Mouse (Mus musculus): ENCODE measurements around the gene F3. TPM values are rescaled to one million over a fixed set of nuclear protein-coding genes. Genes with fewer than 3 reads are reported as not detected.

Gene F3
- polyA plus RNA-seq, 1 experiment, result 3.6 TPM

- H3K27me3 ChIP-seq (ENCODE audit: control insufficient read depth, insufficient read depth, insufficient read length), result no peaks in the 10 kb centered on the region
- H3ac ChIP-seq (ENCODE audit: control insufficient read depth, insufficient read length), result no peak overlapping the region
- no peaks in the 10 kb centered on the region for H3K79me2 ChIP-seq (ENCODE audit: control insufficient read depth, insufficient read depth)
- no peak overlapping the region for H3K4me3 ChIP-seq
- TF ChIP-seq POLR2A (IDR thresholded peaks at IDR 0.05; ENCODE audit: insufficient read length, low read depth) (no peak), TCF12 (IDR thresholded peaks at IDR 0.05; ENCODE audit: insufficient read depth, poor library complexity, severe bottlenecking) (no peak), SRF (IDR thresholded peaks at IDR 0.05; ENCODE audit: control insufficient read depth, insufficient read length, low read depth) (no peak), USF1 (IDR thresholded peaks at IDR 0.05; ENCODE audit: low read depth) (no peak), E2F4 (IDR thresholded peaks at IDR 0.05; ENCODE audit: insufficient read depth) (no peak), TCF3 (IDR thresholded peaks at IDR 0.05; ENCODE audit: insufficient read length, low read depth) (no peak), MYOD1 (IDR thresholded peaks at IDR 0.05; ENCODE audit: control insufficient read depth in 1 of 3, insufficient read length in 2 of 3, low read depth in 2 of 3) (no peak), MAX (IDR thresholded peaks at IDR 0.05; ENCODE audit: low read depth) (no peak), REST (IDR thresholded peaks at IDR 0.05; ENCODE audit: insufficient read depth, insufficient read length) (no peak), MYOG (IDR thresholded peaks at IDR 0.05; ENCODE audit: control insufficient read depth in 1 of 3, insufficient read depth in 1 of 3, insufficient read length in 2 of 3, low read depth in 2 of 3) (no peak), POLR2AphosphoS2 (IDR thresholded peaks at IDR 0.05; ENCODE audit: insufficient read length, low read depth) (no peak), CEBPB (IDR thresholded peaks at IDR 0.05; ENCODE audit: insufficient read depth, poor library complexity, severe bottlenecking) (no peak)
- no peak overlapping the region for H3K4me2 ChIP-seq (ENCODE audit: low read depth)
- H3K36me3 ChIP-seq (ENCODE audit: control insufficient read depth, insufficient read depth), result no peaks in the 10 kb centered on the region
Observed at GRCm38 (mm10) chr3:121700364-121700952, 22.9 kb upstream of the F3 start.

- Histone ChIP-seq H3K4me2 (ENCODE audit: low read depth) (no peak overlapping the region), H3K36me3 (ENCODE audit: control insufficient read depth, insufficient read depth) (no peaks in the 10 kb centered on the region), H3K4me3 (no peak overlapping the region), H3ac (ENCODE audit: control insufficient read depth, insufficient read length) (no peak overlapping the region), H3K27me3 (ENCODE audit: control insufficient read depth, insufficient read depth, insufficient read length) (no peaks in the 10 kb centered on the region), H3K79me2 (ENCODE audit: control insufficient read depth, insufficient read depth) (no peaks in the 10 kb centered on the region)
- no peak for TF ChIP-seq REST (IDR thresholded peaks at IDR 0.05; ENCODE audit: insufficient read depth, insufficient read length)
- peak; percentile 70; the same call in 1 of the 2 replicates for TF ChIP-seq CEBPB (IDR thresholded peaks at IDR 0.05; ENCODE audit: insufficient read depth, poor library complexity, severe bottlenecking)
Observed at GRCm38 (mm10) chr3:121703155-121703879, 20.0 kb upstream of the F3 start.

- no peaks in the 10 kb centered on the region for H3K36me3 ChIP-seq (ENCODE audit: control insufficient read depth, insufficient read depth)
- no peak overlapping the region for H3ac ChIP-seq (ENCODE audit: control insufficient read depth, insufficient read length)
- no peak for TF ChIP-seq REST (IDR thresholded peaks at IDR 0.05; ENCODE audit: insufficient read depth, insufficient read length)
- TF ChIP-seq E2F4 (IDR thresholded peaks at IDR 0.05; ENCODE audit: insufficient read depth), result no peak
- TF ChIP-seq TCF12 (IDR thresholded peaks at IDR 0.05; ENCODE audit: insufficient read depth, poor library complexity, severe bottlenecking), result no peak
- no peak for TF ChIP-seq CEBPB (IDR thresholded peaks at IDR 0.05; ENCODE audit: insufficient read depth, poor library complexity, severe bottlenecking)
- TF ChIP-seq POLR2A (IDR thresholded peaks at IDR 0.05; ENCODE audit: insufficient read length, low read depth), result no peak
- no peak for TF ChIP-seq TCF3 (IDR thresholded peaks at IDR 0.05; ENCODE audit: insufficient read length, low read depth)
- TF ChIP-seq MYOG (IDR thresholded peaks at IDR 0.05; ENCODE audit: control insufficient read depth in 1 of 3, insufficient read depth in 1 of 3, insufficient read length in 2 of 3, low read depth in 2 of 3), result no peak
- TF ChIP-seq USF1 (IDR thresholded peaks at IDR 0.05; ENCODE audit: low read depth), result no peak
- no peaks in the 10 kb centered on the region for H3K27me3 ChIP-seq (ENCODE audit: control insufficient read depth, insufficient read depth, insufficient read length)
- no peaks in the 10 kb centered on the region for H3K79me2 ChIP-seq (ENCODE audit: control insufficient read depth, insufficient read depth)
- peak overlapping the region; percentile 5 for H3K4me2 ChIP-seq (ENCODE audit: low read depth)
- no peak overlapping the region for H3K4me3 ChIP-seq
Observed at GRCm38 (mm10) chr3:121703880-121704243, 19.5 kb upstream of the F3 start.

DNA sequence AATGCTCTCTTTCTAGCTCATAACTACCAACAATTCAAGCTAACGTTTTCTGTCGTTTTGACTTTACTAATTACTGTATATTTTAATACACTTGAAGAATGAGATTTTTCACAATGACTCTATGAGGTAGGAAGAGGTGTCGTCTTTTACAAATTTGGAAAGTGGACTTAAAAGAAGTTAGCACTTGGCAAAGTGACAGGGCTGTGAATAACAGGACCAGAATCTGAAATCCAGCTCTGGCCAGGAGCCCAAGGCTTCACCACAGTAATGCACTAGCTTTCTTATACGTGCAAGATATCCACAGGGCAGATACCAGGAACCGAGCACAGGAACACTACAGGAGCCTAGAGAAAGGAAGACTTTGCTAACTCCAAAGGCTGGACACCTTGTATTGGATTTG lies 17.2 kb upstream of the F3 start:
- H3K4me2 ChIP-seq (ENCODE audit: low read depth), result no peak overlapping the region
- no peak overlapping the region for H3K4me3 ChIP-seq
- H3K36me3 ChIP-seq (ENCODE audit: control insufficient read depth, insufficient read depth), result no peaks in the 10 kb centered on the region
- no peak for TF ChIP-seq TCF12 (IDR thresholded peaks at IDR 0.05; ENCODE audit: insufficient read depth, poor library complexity, severe bottlenecking)
- TF ChIP-seq CEBPB (IDR thresholded peaks at IDR 0.05; ENCODE audit: insufficient read depth, poor library complexity, severe bottlenecking), result no peak
- TF ChIP-seq USF1 (IDR thresholded peaks at IDR 0.05; ENCODE audit: low read depth), result no peak
- no peak for TF ChIP-seq REST (IDR thresholded peaks at IDR 0.05; ENCODE audit: insufficient read depth, insufficient read length)
- H3ac ChIP-seq (ENCODE audit: control insufficient read depth, insufficient read length), result no peak overlapping the region
- H3K79me2 ChIP-seq (ENCODE audit: control insufficient read depth, insufficient read depth), result no peaks in the 10 kb centered on the region
- no peaks in the 10 kb centered on the region for H3K27me3 ChIP-seq (ENCODE audit: control insufficient read depth, insufficient read depth, insufficient read length)

DNA sequence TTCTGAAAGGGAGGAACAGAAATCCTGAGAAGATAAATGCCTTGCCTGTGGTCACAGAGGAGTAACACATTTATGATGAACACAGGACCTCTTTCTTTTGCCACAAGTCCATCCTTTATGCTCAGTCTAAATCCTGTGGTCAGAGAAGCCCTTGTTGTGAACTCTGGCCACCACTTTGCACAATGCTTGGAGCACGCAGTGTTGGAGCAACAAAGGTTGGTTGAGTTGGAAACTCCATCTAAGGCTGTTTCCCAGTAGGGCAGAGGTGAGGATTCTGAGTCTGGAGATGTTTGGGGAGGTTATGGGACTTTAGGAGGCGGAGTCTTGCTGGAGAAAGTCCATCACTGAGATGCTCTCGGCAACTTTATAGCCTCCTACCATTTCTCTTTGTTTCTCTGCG lies 16.2 kb upstream of the F3 start:
- Histone ChIP-seq H3ac (ENCODE audit: control insufficient read depth, insufficient read length) (no peak overlapping the region), H3K36me3 (ENCODE audit: control insufficient read depth, insufficient read depth) (no peaks in the 10 kb centered on the region), H3K4me2 (ENCODE audit: low read depth) (no peak overlapping the region), H3K4me3 (no peak overlapping the region), H3K79me2 (ENCODE audit: control insufficient read depth, insufficient read depth) (no peaks in the 10 kb centered on the region), H3K27me3 (ENCODE audit: control insufficient read depth, insufficient read depth, insufficient read length) (no peaks in the 10 kb centered on the region)
- no peak for TF ChIP-seq MAX (IDR thresholded peaks at IDR 0.05; ENCODE audit: low read depth)
- TF ChIP-seq POLR2A (IDR thresholded peaks at IDR 0.05; ENCODE audit: insufficient read length, low read depth), result no peak
- no peak for TF ChIP-seq POLR2AphosphoS2 (IDR thresholded peaks at IDR 0.05; ENCODE audit: insufficient read length, low read depth)
- TF ChIP-seq E2F4 (IDR thresholded peaks at IDR 0.05; ENCODE audit: insufficient read depth), result no peak
- TF ChIP-seq MYOG (IDR thresholded peaks at IDR 0.05; ENCODE audit: control insufficient read depth in 1 of 3, insufficient read depth in 1 of 3, insufficient read length in 2 of 3, low read depth in 2 of 3), result no peak
- no peak for TF ChIP-seq SRF (IDR thresholded peaks at IDR 0.05; ENCODE audit: control insufficient read depth, insufficient read length, low read depth)
- TF ChIP-seq REST (IDR thresholded peaks at IDR 0.05; ENCODE audit: insufficient read depth, insufficient read length), result no peak
- no peak for TF ChIP-seq TCF3 (IDR thresholded peaks at IDR 0.05; ENCODE audit: insufficient read length, low read depth)
- TF ChIP-seq USF1 (IDR thresholded peaks at IDR 0.05; ENCODE audit: low read depth), result no peak
- TF ChIP-seq MYOD1 (IDR thresholded peaks at IDR 0.05; ENCODE audit: control insufficient read depth in 1 of 3, insufficient read length in 2 of 3, low read depth in 2 of 3), result no peak
- TF ChIP-seq TCF12 (IDR thresholded peaks at IDR 0.05; ENCODE audit: insufficient read depth, poor library complexity, severe bottlenecking), result no peak
- TF ChIP-seq CEBPB (IDR thresholded peaks at IDR 0.05; ENCODE audit: insufficient read depth, poor library complexity, severe bottlenecking), result no peak
